Mouse (Mus musculus): ENCODE measurements around the gene Sec23b. TPM values are rescaled to one million over a fixed set of nuclear protein-coding genes. Genes with fewer than 3 reads are reported as not detected.

Sec23b gene
- total RNA-seq, 2 experiments from 2014 or later: 22.5 to 28.1 TPM

DNA sequence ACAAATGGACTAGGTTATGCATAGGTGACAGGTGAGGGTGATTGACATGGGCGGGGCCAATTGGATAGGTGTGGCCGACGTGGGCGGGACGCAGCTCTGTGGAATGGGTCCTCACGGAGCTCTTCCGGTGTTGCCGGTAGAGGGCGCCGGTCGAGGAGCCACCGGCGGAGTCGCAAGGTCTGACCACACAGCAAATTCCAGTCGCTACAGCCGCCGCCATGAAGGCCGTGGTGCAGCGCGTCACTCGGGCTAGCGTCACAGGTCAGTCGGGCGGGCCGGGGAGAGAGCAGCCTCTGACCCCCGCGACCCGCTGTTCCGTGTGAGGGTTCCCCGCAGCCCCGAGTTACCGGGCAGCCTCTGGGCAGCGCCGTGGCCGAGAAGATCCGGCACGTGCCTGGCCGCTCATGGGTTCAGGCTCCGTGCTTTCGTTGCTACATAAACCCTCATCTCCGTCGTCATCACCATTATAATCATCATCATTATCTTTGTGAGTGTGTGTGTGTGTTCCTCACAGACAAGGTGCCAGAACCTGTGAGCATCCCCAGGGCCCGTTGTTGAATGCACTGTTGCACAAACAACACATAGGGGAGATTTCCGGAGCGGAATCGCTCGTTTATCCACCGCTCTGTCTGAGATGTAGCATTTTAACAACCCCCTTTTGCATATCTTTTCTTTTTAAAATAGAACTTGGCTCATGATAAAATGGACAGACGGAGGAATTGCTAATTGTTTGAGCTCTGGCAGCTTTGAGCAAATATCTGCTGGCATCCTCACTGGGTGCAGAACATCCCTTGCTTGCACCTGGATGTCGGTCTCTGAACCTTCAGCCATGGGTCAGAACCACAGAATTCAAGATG is 44.0 kb downstream of the Sec23b start, which contains the start of gene Dtd1:
Gene Dtd1, plus strand, starts transcription at position 67 of the 857 bp plus-strand sequence.
- DNase-seq (ENCODE audit: low spot score): peak; percentile 72
- intact Hi-C loops (cut with DNase I): no loop called here

DNA sequence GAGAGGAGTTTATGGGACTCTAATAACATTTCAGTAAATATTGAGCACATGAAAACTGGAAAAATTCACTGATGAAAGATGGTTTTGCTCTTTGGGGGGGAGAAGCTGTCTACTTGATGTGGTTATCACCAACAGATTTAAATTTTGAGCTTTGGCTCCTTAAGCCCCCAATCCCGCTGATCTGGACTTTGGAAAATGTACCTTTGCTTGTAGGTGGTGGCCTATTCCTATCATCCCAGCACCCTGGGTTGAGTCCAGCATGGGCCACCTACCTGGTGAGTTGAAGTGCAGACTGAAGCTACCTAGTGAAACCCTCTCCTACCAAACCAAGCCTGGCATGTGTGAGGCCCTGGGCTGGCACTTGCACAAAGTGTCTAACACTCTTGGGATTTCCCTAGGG is 45.5 kb downstream of the Sec23b start:
- DNase-seq (ENCODE audit: low spot score): no peak
- intact Hi-C loops (cut with DNase I): no loop called here

DNA sequence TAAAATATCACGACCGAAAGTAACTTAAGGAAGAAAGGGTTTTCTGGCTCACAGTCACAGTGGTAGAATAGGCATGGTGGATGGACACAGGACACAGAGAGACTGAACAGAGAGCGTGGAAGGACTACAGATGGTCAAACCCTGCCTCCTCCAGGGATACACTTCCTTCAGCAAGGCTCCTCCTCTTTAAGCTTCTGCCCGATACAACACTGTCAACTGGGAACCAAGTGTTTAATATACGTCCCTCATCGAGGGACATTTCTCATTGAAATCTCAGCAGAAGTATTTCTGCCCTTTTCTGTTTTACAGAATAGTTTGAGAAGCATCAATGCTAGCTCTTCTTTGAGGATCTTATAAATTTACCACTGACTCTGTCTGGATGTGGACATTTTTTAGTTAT is 57.9 kb downstream of the Sec23b start:
- no peak for DNase-seq (ENCODE audit: low spot score)
- intact Hi-C loops (cut with DNase I): no loop called here

GRCm38 (mm10) chr2:144617074-144617874 is 61.2 kb downstream of the Sec23b start:
- no peak for DNase-seq (ENCODE audit: low spot score)
- intact Hi-C loops (cut with DNase I): no loop called here

GRCm38 (mm10) chr2:144621491-144621890 is 65.5 kb downstream of the Sec23b start:
- no peak for DNase-seq (ENCODE audit: low spot score)
- intact Hi-C loops (cut with DNase I): no loop called here

- DNase-seq (ENCODE audit: low spot score): no peak
- intact Hi-C loops (cut with DNase I): loop anchor here (10.0 kb wide), 1 partner anchor 881 kb away; no protein-coding TSS in a partner anchor
Measured at GRCm38 (mm10) chr2:144633551-144633950, 77.5 kb downstream of the Sec23b start.

- intact Hi-C loops (cut with DNase I): loop anchor here (10.0 kb wide), 1 partner anchor 881 kb away; no protein-coding TSS in a partner anchor
- DNase-seq (ENCODE audit: low spot score): no peak
Measured at GRCm38 (mm10) chr2:144634231-144634630, 78.2 kb downstream of the Sec23b start.

- no peak for DNase-seq (ENCODE audit: low spot score)
- intact Hi-C loops (cut with DNase I): loop anchor here (10.0 kb wide), 1 partner anchor 880 kb away; no protein-coding TSS in a partner anchor
Measured at GRCm38 (mm10) chr2:144634729-144635128, 78.7 kb downstream of the Sec23b start.

- no peak for DNase-seq (ENCODE audit: low spot score)
- intact Hi-C loops (cut with DNase I): loop anchor here (10.0 kb wide), 1 partner anchor 879 kb away; no protein-coding TSS in a partner anchor
Measured at GRCm38 (mm10) chr2:144635644-144636320, 79.8 kb downstream of the Sec23b start.

- intact Hi-C loops (cut with DNase I): loop anchor here (10.0 kb wide), 1 partner anchor 878 kb away; no protein-coding TSS in a partner anchor
- no peak for DNase-seq (ENCODE audit: low spot score)
Measured at GRCm38 (mm10) chr2:144637204-144637603, 81.2 kb downstream of the Sec23b start.

- intact Hi-C loops (cut with DNase I): loop anchor here (2.0 to 10.0 kb wide), 3 partner anchors 231 to 951 kb away; no protein-coding TSS in a partner anchor
- no peak for DNase-seq (ENCODE audit: low spot score)
Measured at GRCm38 (mm10) chr2:144637671-144638395, 81.8 kb downstream of the Sec23b start.

DNA sequence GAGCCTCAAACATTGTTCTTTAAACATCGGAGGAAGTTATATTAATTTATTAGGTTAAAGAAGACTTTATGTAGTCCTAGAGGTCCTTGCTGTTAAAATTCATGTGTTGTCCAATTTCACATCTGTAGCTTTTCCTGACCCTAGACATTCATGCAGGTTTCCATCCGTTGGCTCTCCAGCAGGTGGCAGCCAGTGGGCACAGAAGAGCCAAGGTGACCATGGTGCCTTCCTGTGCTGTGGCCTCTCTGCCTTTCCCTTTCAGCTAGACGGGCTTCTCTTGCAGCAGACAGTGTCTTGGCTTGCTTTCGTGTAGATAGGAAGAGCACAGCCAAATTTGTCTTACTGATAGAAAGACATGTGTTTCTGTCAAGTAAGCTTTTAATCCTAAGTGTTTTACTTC is 82.7 kb downstream of the Sec23b start:
- DNase-seq (ENCODE audit: low spot score): no peak
- intact Hi-C loops (cut with DNase I): loop anchor here (2.0 to 10.0 kb wide), 3 partner anchors 230 to 950 kb away; no protein-coding TSS in a partner anchor

GRCm38 (mm10) chr2:144640101-144640500 is 84.1 kb downstream of the Sec23b start:
- intact Hi-C loops (cut with DNase I): no loop called here
- no peak for DNase-seq (ENCODE audit: low spot score)

Small RNAs within 50 kb of the gene (microRNA-seq; reads per million reads assigned to microRNA genes)
- gene Gm24823: not detected

Other genes with a start within 250 kb of the Sec23b start
- not detected for gene Ovol2, start 224.1 kb upstream of the Sec23b start, total RNA-seq (2021)
- 10 to 100 TPM; 21.2 to 21.5 TPM for gene Kat14, start 187.2 kb upstream of the Sec23b start, total RNA-seq (2021)
- 1 to 10 TPM; 8.0 to 9.4 TPM for gene Pet117, start 187.2 kb upstream of the Sec23b start, total RNA-seq (2021)
- gene Dzank1, start 28.8 kb upstream of the Sec23b start, total RNA-seq (2021): 1 to 10 TPM in 1 of 2 experiments, under 1 TPM in 1; 0.70 to 2.1 TPM
- 10 to 100 TPM; 10.6 to 10.8 TPM for gene Polr3f, start 28.5 kb upstream of the Sec23b start, total RNA-seq (2021)
- 10 to 100 TPM; 10.4 to 12.1 TPM for gene Rbbp9, start 5.4 kb upstream of the Sec23b start, total RNA-seq (2021)
- 10 to 100 TPM; 92.0 to 94.9 TPM for gene Smim26, start 37.8 kb downstream of the Sec23b start, total RNA-seq (2021)
- gene Dtd1, start 43.7 kb downstream of the Sec23b start, total RNA-seq (2021): 10 to 100 TPM; 10.9 to 11.2 TPM

Data from heart, postnatal 25 days (tissue).